Comparison of ENCODE assay signal across 9 mouse cellular contexts in the genomic region with DNA sequence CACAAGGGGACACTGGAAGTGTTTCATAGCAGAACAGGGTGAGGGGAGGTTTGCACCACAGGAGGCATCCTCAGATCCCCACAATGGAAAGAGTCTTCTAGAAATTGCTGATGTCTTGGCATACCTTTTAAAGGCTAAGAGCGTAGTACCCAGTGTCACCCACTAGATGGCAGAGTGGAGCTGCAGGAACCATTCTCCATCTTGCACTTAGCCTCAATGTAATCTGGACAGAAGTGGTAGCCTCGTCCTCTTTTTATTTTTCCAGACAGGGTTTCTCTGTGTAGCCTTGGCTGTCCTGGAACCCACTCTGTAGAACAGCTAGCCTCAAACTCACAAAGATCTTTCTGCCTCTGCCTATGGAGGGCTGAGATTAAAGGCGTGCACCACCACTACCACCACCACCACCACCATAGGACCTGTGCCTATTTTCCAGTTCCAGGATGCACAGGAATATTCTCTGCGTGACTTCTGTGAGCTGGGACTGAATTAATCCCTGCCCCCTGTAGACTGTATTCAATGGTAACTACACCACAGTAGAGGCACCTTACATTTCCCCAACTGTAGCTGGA.
DNase-seq lines count a peak whose midpoint lies in the region; ATAC-seq and TF ChIP-seq lines count a peak whose summit lies in the region.
"Had no signal": no experiment of that assay in that cellular context is flagged by ENCODE, and none has a peak within 500 bp of the region (broad histone marks: within the 10 kb centered on the region; RNA-seq: fewer than 3 reads in every experiment).

No protein-coding gene starts in this region.

- peak; percentile 41; the same call in 1 of the 2 replicates for ATAC-seq in heart, embryonic 16.5 days (replicated peaks; ENCODE audit: extremely low read depth, insufficient read depth, low FRiP score)
- ATAC-seq in heart, embryonic 11.5 days (replicated peaks; ENCODE audit: insufficient number of reproducible peaks, low FRiP score, low TSS enrichment), result no peak
- ATAC-seq in kidney, postnatal 0 days (replicated peaks; ENCODE audit: low FRiP score, low read depth), result no peak
- peak; percentile 94 for ATAC-seq in megakaryocyte-erythroid progenitor cell, adult 5-6 weeks (replicated peaks; ENCODE audit: low FRiP score, low TSS enrichment, poor library complexity, severe bottlenecking)

- H3K4me3 ChIP-seq in heart, embryonic 16.5 days (ENCODE audit: low read length), result no peak overlapping the region
- no peak overlapping the region for H3K4me3 ChIP-seq in heart, embryonic 11.5 days (ENCODE audit: low read depth, low read length)
- no peak overlapping the region for H3K4me3 ChIP-seq in embryonic fibroblast, embryonic 13.5 days (ENCODE audit: insufficient read depth, low read length)
- no peak overlapping the region for H3K4me3 ChIP-seq in kidney, postnatal 0 days (replicated peaks; ENCODE audit: low read depth, low read length)
- H3K4me3 ChIP-seq: lung, embryonic 15.5 days had no signal

- no peaks in the 10 kb centered on the region for H3K4me1 ChIP-seq in heart, embryonic 16.5 days (ENCODE audit: control insufficient read depth, insufficient read depth, low read length)
- H3K4me1 ChIP-seq in heart, embryonic 11.5 days (ENCODE audit: control insufficient read depth, insufficient read depth, low read length), result no peaks in the 10 kb centered on the region
- H3K4me1 ChIP-seq in embryonic fibroblast, embryonic 13.5 days (ENCODE audit: control insufficient read depth, insufficient read depth, low read length), result no peaks in the 10 kb centered on the region
- H3K4me1 ChIP-seq in kidney, postnatal 0 days (replicated peaks; ENCODE audit: insufficient read depth, low read length), result no peaks in the 10 kb centered on the region
- H3K4me1 ChIP-seq: lung, embryonic 15.5 days had no signal

- peak; percentile 84 for TF ChIP-seq CTCF in embryonic fibroblast, embryonic 13.5 days (IDR thresholded peaks at IDR 0.05; ENCODE audit: borderline replicate concordance, insufficient read depth, low read length)
- peak; percentile 98 for TF ChIP-seq CTCF in kidney, postnatal 0 days (IDR thresholded peaks at IDR 0.05; ENCODE audit: low read depth)

- H3K9ac ChIP-seq in heart, embryonic 16.5 days (ENCODE audit: low read length), result no peak overlapping the region
- no peak overlapping the region for H3K9ac ChIP-seq in heart, embryonic 11.5 days (ENCODE audit: low read depth, low read length)
- no peak overlapping the region for H3K9ac ChIP-seq in kidney, postnatal 0 days (ENCODE audit: low read depth, low read length)
- H3K9ac ChIP-seq: lung, embryonic 15.5 days had no signal

- H3K4me2 ChIP-seq in heart, embryonic 16.5 days (ENCODE audit: low read depth, low read length), result no peak overlapping the region
- H3K4me2 ChIP-seq in heart, embryonic 11.5 days, result no peak overlapping the region
- no peak overlapping the region for H3K4me2 ChIP-seq in kidney, postnatal 0 days (ENCODE audit: low read length)
- H3K4me2 ChIP-seq: lung, embryonic 15.5 days had no signal

- DNase-seq in CD4-positive helper T cell, adult 2 months (ENCODE audit: low read depth, low spot score), result peak; percentile 67
- DNase-seq in adrenal gland, postnatal 36 days, result peak; percentile 61 to 69
- peak; percentile 80 for DNase-seq in kidney, postnatal 0 days (ENCODE audit: low spot score)
- peak; percentile 23 for DNase-seq in telencephalon, adult 2 months (ENCODE audit: low read depth, low spot score)

- H3K27ac ChIP-seq in heart, embryonic 16.5 days (ENCODE audit: low read length), result no peak overlapping the region
- no peak overlapping the region for H3K27ac ChIP-seq in heart, embryonic 11.5 days (ENCODE audit: low read depth, low read length)
- H3K27ac ChIP-seq in embryonic fibroblast, embryonic 13.5 days (ENCODE audit: insufficient read depth, low read length), result no peak overlapping the region
- H3K27ac ChIP-seq in kidney, postnatal 0 days, result no peak overlapping the region
- H3K27ac ChIP-seq: lung, embryonic 15.5 days had no signal

- no peaks in the 10 kb centered on the region for H3K9me3 ChIP-seq in heart, embryonic 16.5 days (replicated peaks; ENCODE audit: control insufficient read depth, low read length)
- no peaks in the 10 kb centered on the region for H3K9me3 ChIP-seq in heart, embryonic 11.5 days (replicated peaks; ENCODE audit: control insufficient read depth, low read length)
- no peaks in the 10 kb centered on the region for H3K9me3 ChIP-seq in kidney, postnatal 0 days (replicated peaks; ENCODE audit: low read length)
- H3K9me3 ChIP-seq: lung, embryonic 15.5 days had no signal

- WGBS in heart, embryonic 16.5 days, result 44% methylated on average over 4 of the region's 4 CpGs
- WGBS in heart, embryonic 11.5 days (ENCODE audit: insufficient replicate concordance), result 43% methylated on average over 4 of the region's 4 CpGs
- 46% methylated on average over 4 of the region's 4 CpGs for WGBS in kidney, postnatal 0 days

- TF ChIP-seq POLR2A in embryonic fibroblast, embryonic 13.5 days (IDR thresholded peaks at IDR 0.05; ENCODE audit: low read depth, low read length), result no peak

- H3K27me3 ChIP-seq in heart, embryonic 16.5 days (ENCODE audit: control insufficient read depth, insufficient read depth, low read length), result no peaks in the 10 kb centered on the region
- no peaks in the 10 kb centered on the region for H3K27me3 ChIP-seq in heart, embryonic 11.5 days (ENCODE audit: control insufficient read depth, insufficient read depth, low read length)
- no peaks in the 10 kb centered on the region for H3K27me3 ChIP-seq in kidney, postnatal 0 days (ENCODE audit: insufficient read depth, low read length)
- H3K27me3 ChIP-seq: lung, embryonic 15.5 days had no signal

- H3K36me3 ChIP-seq in heart, embryonic 16.5 days (ENCODE audit: control insufficient read depth, insufficient read depth), result no peaks in the 10 kb centered on the region
- H3K36me3 ChIP-seq in heart, embryonic 11.5 days (ENCODE audit: control insufficient read depth, insufficient read depth, low read length), result no peaks in the 10 kb centered on the region
- H3K36me3 ChIP-seq in kidney, postnatal 0 days (ENCODE audit: insufficient read depth, low read length), result no peaks in the 10 kb centered on the region
- H3K36me3 ChIP-seq: lung, embryonic 15.5 days had no signal

Comparison
In these comparisons a context has a peak if more than half of its experiments do, and no peak if none do; other contexts are left out.
1. ATAC-seq: peak in heart, embryonic 16.5 days (single experiment) and megakaryocyte-erythroid progenitor cell, adult 5-6 weeks (single experiment); none in heart, embryonic 11.5 days (single experiment) and kidney, postnatal 0 days (single experiment).
2. DNase-seq: peak in every context shown above with its lines; median percentile 80 in kidney, postnatal 0 days; 67 in CD4-positive helper T cell, adult 2 months; 65 in adrenal gland, postnatal 36 days; 23 in telencephalon, adult 2 months.